Mouse (Mus musculus) CH12.LX (cell line): ENCODE results near the gene Grpel1. TPM values are rescaled to one million over a fixed set of nuclear protein-coding genes. Genes with fewer than 3 reads are reported as not detected.

Experiments
- DNase-seq: peaks from one replicate; pipeline ENCODE4 v3.0.0-alpha.2; 2013; ENCODE audit errors: extremely low read depth
- H3K27ac ChIP-seq: 2 replicates; pipeline ENCODE4 v1.5.1; 2012; ENCODE audit warnings: low read depth, mild to moderate bottlenecking, control low read depth, moderate library complexity; ENCODE audit not compliant: insufficient read depth
- H3K27me3 ChIP-seq: replicated peaks from 2 replicates; pipeline ENCODE3; 2012; ENCODE audit warnings: inconsistent platforms
- H3K36me3 ChIP-seq, 2 experiments: replicated peaks in 1 of 2; 2 replicates each; pipeline versions ENCODE3 to v1.6.1; 2012; ENCODE audit warnings: inconsistent platforms in 1 of 2, low read length in 1 of 2, mild to moderate bottlenecking in 1 of 2, mixed read lengths in 1 of 2, moderate library complexity in 1 of 2; ENCODE audit not compliant: control insufficient read depth in 1 of 2, insufficient read depth in 1 of 2
- H3K4me1 ChIP-seq, 2 experiments: 2 replicates each; pipeline ENCODE4 v1.6.1; 2012; ENCODE audit warnings: inconsistent platforms in 1 of 2, moderate library complexity in 1 of 2; ENCODE audit not compliant: insufficient read depth in 2 of 2, control insufficient read depth in 1 of 2
- H3K4me2 ChIP-seq: 2 replicates; pipeline ENCODE4 v1.6.1; 2012; ENCODE audit warnings: low read depth, mild to moderate bottlenecking, control low read depth; ENCODE audit not compliant: poor library complexity, insufficient read depth, severe bottlenecking
- H3K4me3 ChIP-seq, 3 experiments: fragments of 150-350 bp in 1 of 3; sonication (generic) in 1 of 3; replicated peaks in 1 of 3; 2 replicates each; pipeline versions ENCODE3 to v1.5.1; 2011 to 2012; ENCODE audit warnings: low read depth in 2 of 3, low read length in 2 of 3, mild to moderate bottlenecking in 2 of 3, moderate library complexity in 2 of 3, control low read depth in 1 of 3, improper control_type of control experiment in 1 of 3, inconsistent platforms in 1 of 3, mixed read lengths in 1 of 3; ENCODE audit not compliant: poor library complexity in 1 of 3
- H3K79me2 ChIP-seq: replicated peaks from 2 replicates; pipeline ENCODE4 v1.6.1; 2012; ENCODE audit warnings: mild to moderate bottlenecking, moderate library complexity; ENCODE audit not compliant: control insufficient read depth, poor library complexity, insufficient read depth, severe bottlenecking; ENCODE audit errors: extremely low read depth
- H3K9ac ChIP-seq: 2 replicates; pipeline ENCODE4 v1.6.1; 2012; ENCODE audit warnings: low read depth, mild to moderate bottlenecking, control low read depth, moderate library complexity; ENCODE audit not compliant: insufficient read depth
- H3K9me3 ChIP-seq: replicated peaks from 2 replicates; pipeline ENCODE3; 2012; ENCODE audit warnings: low read length, inconsistent platforms, mixed read lengths
- CHD1 ChIP-seq: IDR thresholded peaks from 2 replicates; pipeline ENCODE4 v1.6.1; 2012; ENCODE audit warnings: low read depth, low read length, improper control_type of control experiment, inconsistent platforms
- CHD2 ChIP-seq: IDR thresholded peaks from 2 replicates; pipeline ENCODE4 v1.6.1; 2011; ENCODE audit warnings: low read length, improper control_type of control experiment
- E2F4 ChIP-seq: IDR thresholded peaks from 2 replicates; pipeline ENCODE4 v1.6.1; 2011; ENCODE audit warnings: low read depth, low read length, improper control_type of control experiment; ENCODE audit not compliant: insufficient replicate concordance
- EP300 ChIP-seq: IDR thresholded peaks from 2 replicates; pipeline ENCODE4 v1.6.1; 2011; ENCODE audit warnings: low read length, improper control_type of control experiment
- GABPA ChIP-seq: IDR thresholded peaks from 2 replicates; pipeline ENCODE4 v1.6.1; 2012; ENCODE audit warnings: low read depth, low read length, improper control_type of control experiment, inconsistent platforms; ENCODE audit not compliant: insufficient replicate concordance
- IRF4 ChIP-seq: IDR thresholded peaks from 2 replicates; pipeline ENCODE4 v1.6.1; 2014; ENCODE audit warnings: low read depth, mild to moderate bottlenecking, inconsistent platforms, low read length, improper control_type of control experiment
- JUN ChIP-seq: IDR thresholded peaks from 2 replicates; pipeline ENCODE4 v1.6.1; 2011; ENCODE audit warnings: low read depth, mild to moderate bottlenecking, low read length, improper control_type of control experiment, moderate library complexity; ENCODE audit not compliant: insufficient read depth
- MXI1 ChIP-seq: IDR thresholded peaks from 2 replicates; pipeline ENCODE4 v1.6.1; 2011; ENCODE audit warnings: mild to moderate bottlenecking, low read depth, low read length, improper control_type of control experiment
- PAX5 ChIP-seq: IDR thresholded peaks from 2 replicates; pipeline ENCODE4 v1.6.1; 2012; ENCODE audit warnings: low read length, inconsistent platforms, mixed read lengths
- POLR2A ChIP-seq: IDR thresholded peaks from 2 replicates; pipeline ENCODE4 v1.6.1; 2011; ENCODE audit warnings: low read depth, mild to moderate bottlenecking, improper control_type of control experiment, low read length
- POLR2AphosphoS2 ChIP-seq: IDR thresholded peaks from 2 replicates; pipeline ENCODE4 v1.6.1; 2011; ENCODE audit warnings: low read depth, low read length, improper control_type of control experiment
- RCOR1 ChIP-seq: conservative IDR thresholded peaks from 2 replicates; pipeline ENCODE4 v1.6.1; 2012; ENCODE audit warnings: low read depth, mild to moderate bottlenecking, inconsistent platforms, low read length, improper control_type of control experiment
- SIN3A ChIP-seq: IDR thresholded peaks from 2 replicates; pipeline ENCODE4 v1.6.1; 2012; ENCODE audit warnings: low read length, improper control_type of control experiment, inconsistent platforms
- SMC3 ChIP-seq: IDR thresholded peaks from 2 replicates; pipeline ENCODE4 v1.6.1; 2011; ENCODE audit warnings: low read depth, low read length, improper control_type of control experiment
- TBP ChIP-seq: conservative IDR thresholded peaks from 2 replicates; pipeline ENCODE4 v1.6.1; 2011; ENCODE audit warnings: low read depth, low read length, improper control_type of control experiment
- USF1 ChIP-seq: IDR thresholded peaks from 2 replicates; pipeline ENCODE4 v1.6.1; 2014; ENCODE audit warnings: low read depth, mild to moderate bottlenecking, inconsistent platforms, low read length, improper control_type of control experiment
- USF2 ChIP-seq: conservative IDR thresholded peaks from 2 replicates; pipeline ENCODE4 v1.6.1; 2011; ENCODE audit warnings: low read depth, low read length, improper control_type of control experiment
- ZMIZ1 ChIP-seq: IDR thresholded peaks from 2 replicates; pipeline ENCODE4 v1.6.1; 2012; ENCODE audit warnings: low read depth, mild to moderate bottlenecking, inconsistent platforms, low read length, improper control_type of control experiment
- ZNF384 ChIP-seq: IDR thresholded peaks from 2 replicates; pipeline ENCODE4 v1.6.1; 2012; ENCODE audit warnings: low read depth, low read length, improper control_type of control experiment, inconsistent platforms
- dilution Hi-C: fragments of 300-500 bp; cut with MboI; formaldehyde crosslinking; loops from 2 replicates; pipeline ENCODE4 v1.14.3; 2020; ENCODE audit warnings: low sequenced_read_pairs; ENCODE audit not compliant: extremely low pct_unique_long_range_greater_than_20kb, extremely low pct_ligation_motif_present
- in situ Hi-C: fragments of 300-500 bp; cut with MboI; formaldehyde crosslinking; loops from 3 replicates; pipeline ENCODE4 v1.14.3; 2019; ENCODE audit warnings: low sequenced_read_pairs, low pct_ligation_motif_present, low pct_unique_long_range_greater_than_20kb, mixed read lengths
- polyA plus RNA-seq: library from polyadenylated mRNA; unstranded; fragments of >175 nt; gene quantifications from 2 replicates; pipeline ENCODE4 v1.2.1, GENCODE M21; 2012; ENCODE audit warnings: low read depth; ENCODE audit not compliant: insufficient read length
- total RNA-seq, 2 experiments: library from RNA; depleted of rRNA; stranded (reverse); fragments of 300-350 nt in 1 of 2; fragments of >200 nt in 1 of 2; gene quantifications; 2 replicates each; pipeline ENCODE4 v1.2.3; 2012 to 2014

The Grpel1 gene
- total and polyA plus RNA-seq, 3 experiments, result 37.4 to 59.7 (median 41.2) TPM

GRCm38 (mm10) chr5:36419861-36420260 lies 44.9 kb upstream of the Grpel1 start:
- dilution Hi-C loops (no loop called here), in situ Hi-C loops (no loop called here)
- DNase-seq, result no peak
- Histone ChIP-seq H3K79me2 (no peaks in the 10 kb centered on the region), H3K9me3 (peaks cover 8% of the 10 kb centered on the region), H3K36me3 (no peaks in the 10 kb centered on the region), H3K4me2 (no peak overlapping the region), H3K9ac (no peak overlapping the region), H3K27ac (no peak overlapping the region), H3K27me3 (peaks cover 70% of the 10 kb centered on the region), H3K4me1 (no peaks in the 10 kb centered on the region), H3K4me3 (no peak overlapping the region)
- TF ChIP-seq E2F4 (no peak), POLR2A (no peak)

- H3K4me2 ChIP-seq, result no peak overlapping the region
- H3K4me1 ChIP-seq, result no peaks in the 10 kb centered on the region
- in situ Hi-C loops (no loop called here), dilution Hi-C loops (no loop called here)
- no peaks in the 10 kb centered on the region for H3K36me3 ChIP-seq
- no peak for DNase-seq
- H3K9me3 ChIP-seq, result peaks cover 8% of the 10 kb centered on the region
- no peak overlapping the region for H3K27ac ChIP-seq
- H3K27me3 ChIP-seq, result peaks cover 73% of the 10 kb centered on the region
- no peaks in the 10 kb centered on the region for H3K79me2 ChIP-seq
- TF ChIP-seq GABPA, result no peak
- TF ChIP-seq SIN3A, result no peak
- no peak for TF ChIP-seq PAX5
- no peak for TF ChIP-seq IRF4
- no peak for TF ChIP-seq ZNF384
- TF ChIP-seq CHD1, result no peak
- no peak for TF ChIP-seq EP300
- TF ChIP-seq SMC3, result no peak
- TF ChIP-seq POLR2A, result no peak
- no peak for TF ChIP-seq MXI1
- no peak for TF ChIP-seq POLR2AphosphoS2
- no peak for TF ChIP-seq JUN
- TF ChIP-seq ZMIZ1, result no peak
- no peak for TF ChIP-seq CHD2
- TF ChIP-seq TBP, result no peak
- no peak for TF ChIP-seq USF2
- no peak for TF ChIP-seq RCOR1
- TF ChIP-seq USF1, result no peak
- H3K9ac ChIP-seq, result no peak overlapping the region
- H3K4me3 ChIP-seq, result no peak overlapping the region
Measured at GRCm38 (mm10) chr5:36422689-36423088, 42.1 kb upstream of the Grpel1 start.
